Mouse (Mus musculus) neural tube, embryonic 15.5 days (tissue): ENCODE data around the gene Cfap299. TPM values are rescaled to one million over a fixed set of nuclear protein-coding genes. Genes with fewer than 3 reads are reported as not detected.
"Not testable (repeated sequence)": the region's sequence is repeated elsewhere in the genome, so short reads cannot be mapped to it uniquely, and the experiment has no call there.

Experiments
- ATAC-seq: fragments of 200-750 bp; cut with Nextera tagmentation; 2 replicates; pipeline ENCODE4 v1.8.0; 2017; ENCODE audit warnings: mild to moderate bottlenecking, moderate TSS enrichment, moderate library complexity; ENCODE audit not compliant: low FRiP score
- H3K27ac ChIP-seq: fragments of 300-500 bp; sonication (generic); replicated peaks from 2 replicates; pipeline ENCODE4 v1.5.1; 2015; ENCODE audit warnings: mild to moderate bottlenecking, inconsistent platforms
- H3K27me3 ChIP-seq: fragments of 300-500 bp; sonication (generic); replicated peaks from 2 replicates; pipeline ENCODE4 v1.6.1; 2015; ENCODE audit warnings: inconsistent platforms
- H3K36me3 ChIP-seq: fragments of 300-500 bp; sonication (generic); 2 replicates; pipeline ENCODE4 v1.6.1; 2015; ENCODE audit warnings: inconsistent platforms
- H3K4me1 ChIP-seq: fragments of 300-500 bp; sonication (generic); 2 replicates; pipeline ENCODE4 v1.6.1; 2015; ENCODE audit warnings: inconsistent platforms
- H3K4me2 ChIP-seq: fragments of 300-500 bp; sonication (generic); 2 replicates; pipeline ENCODE4 v1.6.1; 2015; ENCODE audit warnings: inconsistent platforms, mild to moderate bottlenecking, moderate library complexity
- H3K4me3 ChIP-seq: fragments of 300-500 bp; sonication (generic); replicated peaks from 2 replicates; pipeline ENCODE4 v1.5.1; 2015; ENCODE audit warnings: mild to moderate bottlenecking, inconsistent platforms
- H3K9ac ChIP-seq: fragments of 300-500 bp; sonication (generic); replicated peaks from 2 replicates; pipeline ENCODE4 v1.6.1; 2015; ENCODE audit warnings: mild to moderate bottlenecking, inconsistent platforms
- H3K9me3 ChIP-seq: fragments of 300-500 bp; sonication (generic); replicated peaks from 2 replicates; pipeline ENCODE4 v1.6.1; 2016; ENCODE audit warnings: inconsistent platforms
- WGBS: fragments of 180-500 bp; shearing (Covaris S2); methylation state at CpG from one replicate; pipeline ENCODE4 v1.1.7; 2015; ENCODE audit warnings: mixed read lengths; 5-methylcytosine and 5-hydroxymethylcytosine counted together
- polyA plus RNA-seq: library from polyadenylated mRNA; unstranded; fragments of >200 nt; fragmentation: Nextera tagmentation; extraction: Ambion mirVana; gene quantifications from 2 replicates; pipeline ENCODE4 v1.2.1, GENCODE M21; 2015

Cfap299 gene
- polyA plus RNA-seq, 1 experiment from 2014 or later = 1.9 TPM

GRCm38 (mm10) chr5:98576538-98576937, 247.4 kb downstream of the Cfap299 start:
- not testable (repeated sequence) for H3K27ac ChIP-seq, H3K36me3 ChIP-seq, H3K9me3 ChIP-seq, H3K4me3 ChIP-seq, ATAC-seq, H3K27me3 ChIP-seq, H3K4me1 ChIP-seq, H3K4me2 ChIP-seq, H3K9ac ChIP-seq
- WGBS = 94% methylated on average over 6 of the region's 6 CpGs

GRCm38 (mm10) chr5:98578398-98578797, 249.3 kb downstream of the Cfap299 start:
- H3K27me3 ChIP-seq = no peaks in the 10 kb centered on the region
- no peaks in the 10 kb centered on the region for H3K36me3 ChIP-seq
- H3K4me1 ChIP-seq = peaks cover 6% of the 10 kb centered on the region; the same call in 1 of the 2 replicates
- no peak overlapping the region for H3K4me3 ChIP-seq
- H3K27ac ChIP-seq = no peak overlapping the region
- H3K9ac ChIP-seq = no peak overlapping the region
- no peaks in the 10 kb centered on the region for H3K9me3 ChIP-seq
- no peak overlapping the region for H3K4me2 ChIP-seq
- WGBS = 87% methylated on average over 2 of the region's 2 CpGs
- ATAC-seq = no peak

GRCm38 (mm10) chr5:98580811-98581210, 251.7 kb downstream of the Cfap299 start:
- H3K27me3 ChIP-seq = no peaks in the 10 kb centered on the region
- no peak overlapping the region for H3K4me2 ChIP-seq
- 65% methylated on average over 5 of the region's 5 CpGs for WGBS
- no peak for ATAC-seq
- H3K36me3 ChIP-seq = no peaks in the 10 kb centered on the region
- H3K9me3 ChIP-seq = no peaks in the 10 kb centered on the region
- H3K9ac ChIP-seq = no peak overlapping the region
- no peak overlapping the region for H3K27ac ChIP-seq
- no peak overlapping the region for H3K4me3 ChIP-seq
- no peaks in the 10 kb centered on the region for H3K4me1 ChIP-seq

GRCm38 (mm10) chr5:98582051-98582450, 252.9 kb downstream of the Cfap299 start:
- Histone ChIP-seq H3K4me3 (no peak overlapping the region), H3K4me1 (no peaks in the 10 kb centered on the region), H3K27me3 (no peaks in the 10 kb centered on the region), H3K27ac (no peak overlapping the region), H3K4me2 (no peak overlapping the region), H3K9ac (no peak overlapping the region), H3K9me3 (no peaks in the 10 kb centered on the region), H3K36me3 (no peaks in the 10 kb centered on the region)
- ATAC-seq = no peak
- WGBS = 83% methylated on average over 3 of the region's 3 CpGs

GRCm38 (mm10) chr5:98585915-98586314, 256.8 kb downstream of the Cfap299 start:
- Histone ChIP-seq H3K9me3 (no peaks in the 10 kb centered on the region), H3K4me2 (no peak overlapping the region), H3K36me3 (no peaks in the 10 kb centered on the region), H3K27ac (no peak overlapping the region), H3K9ac (no peak overlapping the region), H3K27me3 (no peaks in the 10 kb centered on the region), H3K4me1 (no peaks in the 10 kb centered on the region), H3K4me3 (no peak overlapping the region)
- ATAC-seq = no peak

- Histone ChIP-seq H3K9ac (no peak overlapping the region), H3K4me1 (no peaks in the 10 kb centered on the region), H3K4me3 (no peak overlapping the region), H3K9me3 (no peaks in the 10 kb centered on the region), H3K27me3 (no peaks in the 10 kb centered on the region), H3K4me2 (no peak overlapping the region), H3K36me3 (no peaks in the 10 kb centered on the region), H3K27ac (no peak overlapping the region)
- no peak for ATAC-seq
- 98% methylated on average over 5 of the region's 5 CpGs for WGBS
These were observed 284.4 kb downstream of the Cfap299 start for GRCm38 (mm10) chr5:98613511-98613910.

GRCm38 (mm10) chr5:98616902-98617301, 287.8 kb downstream of the Cfap299 start:
- no peak overlapping the region for H3K9ac ChIP-seq
- H3K4me1 ChIP-seq = no peaks in the 10 kb centered on the region
- 60% methylated on average over 3 of the region's 3 CpGs for WGBS
- H3K36me3 ChIP-seq = no peaks in the 10 kb centered on the region
- H3K4me2 ChIP-seq = no peak overlapping the region
- H3K9me3 ChIP-seq = no peaks in the 10 kb centered on the region
- H3K27me3 ChIP-seq = no peaks in the 10 kb centered on the region
- H3K4me3 ChIP-seq = no peak overlapping the region
- H3K27ac ChIP-seq = no peak overlapping the region
- ATAC-seq = no peak

- Histone ChIP-seq H3K9ac (no peak overlapping the region), H3K9me3 (no peaks in the 10 kb centered on the region), H3K4me3 (no peak overlapping the region), H3K27ac (no peak overlapping the region), H3K4me1 (no peaks in the 10 kb centered on the region), H3K4me2 (no peak overlapping the region), H3K27me3 (no peaks in the 10 kb centered on the region), H3K36me3 (no peaks in the 10 kb centered on the region)
- ATAC-seq = no peak
- 81% methylated on average over 4 of the region's 4 CpGs for WGBS
These were observed 288.3 kb downstream of the Cfap299 start for GRCm38 (mm10) chr5:98617416-98617815.

- no peak overlapping the region for H3K4me2 ChIP-seq
- H3K4me3 ChIP-seq = no peak overlapping the region
- ATAC-seq = no peak
- no peaks in the 10 kb centered on the region for H3K36me3 ChIP-seq
- no peaks in the 10 kb centered on the region for H3K4me1 ChIP-seq
- no peaks in the 10 kb centered on the region for H3K9me3 ChIP-seq
- H3K27ac ChIP-seq = no peak overlapping the region
- H3K9ac ChIP-seq = no peak overlapping the region
- no peaks in the 10 kb centered on the region for H3K27me3 ChIP-seq
These were observed 321.2 kb downstream of the Cfap299 start for GRCm38 (mm10) chr5:98650345-98650744.

GRCm38 (mm10) chr5:98651049-98651448, 321.9 kb downstream of the Cfap299 start:
- H3K4me2 ChIP-seq = no peak overlapping the region
- WGBS = 88% methylated on average over 5 of the region's 5 CpGs
- H3K27me3 ChIP-seq = no peaks in the 10 kb centered on the region
- H3K9ac ChIP-seq = no peak overlapping the region
- no peak overlapping the region for H3K4me3 ChIP-seq
- no peaks in the 10 kb centered on the region for H3K36me3 ChIP-seq
- no peaks in the 10 kb centered on the region for H3K9me3 ChIP-seq
- H3K4me1 ChIP-seq = no peaks in the 10 kb centered on the region
- H3K27ac ChIP-seq = no peak overlapping the region
- no peak for ATAC-seq

GRCm38 (mm10) chr5:98688254-98688653, 359.1 kb downstream of the Cfap299 start:
- Histone ChIP-seq H3K4me1 (no peaks in the 10 kb centered on the region), H3K4me2 (no peak overlapping the region), H3K4me3 (no peak overlapping the region), H3K27me3 (no peaks in the 10 kb centered on the region), H3K9me3 (no peaks in the 10 kb centered on the region), H3K36me3 (no peaks in the 10 kb centered on the region), H3K27ac (no peak overlapping the region), H3K9ac (no peak overlapping the region)
- WGBS = 91% methylated on average over 5 of the region's 5 CpGs
- no peak for ATAC-seq

- Histone ChIP-seq H3K27ac (no peak overlapping the region), H3K4me1 (no peaks in the 10 kb centered on the region), H3K9ac (no peak overlapping the region), H3K9me3 (no peaks in the 10 kb centered on the region), H3K4me2 (no peak overlapping the region), H3K27me3 (no peaks in the 10 kb centered on the region), H3K36me3 (no peaks in the 10 kb centered on the region), H3K4me3 (no peak overlapping the region)
- WGBS = 81% methylated on average over 5 of the region's 5 CpGs
- ATAC-seq = no peak
These were observed 363.0 kb downstream of the Cfap299 start for GRCm38 (mm10) chr5:98692070-98692469.

GRCm38 (mm10) chr5:98696336-98696735, 367.2 kb downstream of the Cfap299 start:
- WGBS = 70% methylated on average over 8 of the region's 8 CpGs
- H3K36me3 ChIP-seq = no peaks in the 10 kb centered on the region
- H3K4me1 ChIP-seq = no peaks in the 10 kb centered on the region
- H3K9me3 ChIP-seq = no peaks in the 10 kb centered on the region
- no peak overlapping the region for H3K27ac ChIP-seq
- ATAC-seq = no peak
- no peak overlapping the region for H3K4me2 ChIP-seq
- no peak overlapping the region for H3K9ac ChIP-seq
- H3K27me3 ChIP-seq = no peaks in the 10 kb centered on the region
- H3K4me3 ChIP-seq = no peak overlapping the region
